Mouse (Mus musculus) midbrain, embryonic 10.5 days (tissue): ENCODE measurements around the gene Tmed4. TPM values are rescaled to one million over a fixed set of nuclear protein-coding genes. Genes with fewer than 3 reads are reported as not detected.
"Not testable (repeated sequence)": the region's sequence is repeated elsewhere in the genome, so short reads cannot be mapped to it uniquely, and the experiment has no call there.

ENCODE experiments used
- DNase-seq: peaks from one replicate; pipeline ENCODE4 v3.0.0-alpha.2; 2017; ENCODE audit warnings: low spot score
- H3K27ac ChIP-seq: fragments of 300-500 bp; sonication (generic); replicated peaks from 2 replicates; pipeline ENCODE4 v1.5.1; 2016; ENCODE audit warnings: mild to moderate bottlenecking
- H3K27me3 ChIP-seq: fragments of 300-500 bp; sonication (generic); 2 replicates; pipeline ENCODE4 v1.6.1; 2016; ENCODE audit warnings: low read depth, mild to moderate bottlenecking; ENCODE audit not compliant: poor library complexity, severe bottlenecking
- H3K36me3 ChIP-seq: fragments of 300-500 bp; sonication (generic); 2 replicates; pipeline ENCODE4 v1.6.1; 2016; ENCODE audit warnings: mild to moderate bottlenecking, moderate library complexity
- H3K4me1 ChIP-seq: fragments of 300-500 bp; sonication (generic); 2 replicates; pipeline ENCODE4 v1.6.1; 2016
- H3K4me3 ChIP-seq: fragments of 300-500 bp; sonication (generic); 2 replicates; pipeline ENCODE4 v1.5.1; 2016; ENCODE audit warnings: mild to moderate bottlenecking, moderate library complexity
- H3K9me3 ChIP-seq: fragments of 300-500 bp; sonication (generic); replicated peaks from 2 replicates; pipeline ENCODE4 v1.6.1; 2016; ENCODE audit warnings: mild to moderate bottlenecking
- WGBS: fragments of 180-500 bp; shearing (Covaris S2); methylation state at CpG from one replicate; pipeline ENCODE4 v1.1.7; 2016; 5-methylcytosine and 5-hydroxymethylcytosine counted together
- polyA plus RNA-seq: library from polyadenylated mRNA; unstranded; fragments of >200 nt; fragmentation: Nextera tagmentation; extraction: Ambion mirVana; gene quantifications from 2 replicates; pipeline ENCODE4 v1.2.1, GENCODE M21; 2016

Tmed4 gene
- polyA plus RNA-seq, 1 experiment from 2014 or later: 131 TPM

- DNase-seq: peak; percentile 81
- H3K27ac ChIP-seq: no peak overlapping the region
- H3K36me3 ChIP-seq: peaks cover 94% of the 10 kb centered on the region
- no peak overlapping the region for H3K4me3 ChIP-seq
- no peaks in the 10 kb centered on the region for H3K27me3 ChIP-seq
- H3K9me3 ChIP-seq: no peaks in the 10 kb centered on the region
- 85% methylated on average over 10 of the region's 10 CpGs for WGBS
- H3K4me1 ChIP-seq: peaks cover 6% of the 10 kb centered on the region
These were observed 13.1 kb downstream of the Tmed4 start for GRCm38 (mm10) chr11:6261434-6262082.

DNA sequence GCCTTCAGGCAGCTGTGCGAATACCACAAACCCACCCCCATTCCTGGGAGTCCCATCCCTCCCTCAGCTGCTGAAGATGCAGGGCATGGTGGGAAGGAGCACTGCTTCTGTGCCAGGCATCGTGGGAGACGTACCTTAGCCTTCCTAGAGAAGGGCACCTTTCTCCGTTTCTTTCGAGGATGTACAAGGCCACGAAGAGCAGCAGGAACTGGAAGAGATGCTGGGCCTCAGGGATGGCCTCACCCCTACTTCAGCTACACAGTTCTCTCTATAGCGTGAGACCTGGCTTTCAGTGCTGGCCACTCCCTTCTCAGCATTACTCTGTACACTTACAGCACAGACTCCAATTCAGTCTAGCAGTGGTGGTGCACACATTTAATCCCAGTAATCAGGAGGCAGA, 15.3 kb downstream of the Tmed4 start:
- no peak overlapping the region for H3K4me3 ChIP-seq
- WGBS: 94% methylated on average over 7 of the region's 7 CpGs
- H3K9me3 ChIP-seq: no peaks in the 10 kb centered on the region
- H3K4me1 ChIP-seq: 0 out of 2 replicates have a peak, but pooled peaks cover 3% of the 10 kb centered on the region
- H3K27me3 ChIP-seq: no peaks in the 10 kb centered on the region
- DNase-seq: no peak
- peaks cover 72% of the 10 kb centered on the region for H3K36me3 ChIP-seq
- no peak overlapping the region for H3K27ac ChIP-seq

DNA sequence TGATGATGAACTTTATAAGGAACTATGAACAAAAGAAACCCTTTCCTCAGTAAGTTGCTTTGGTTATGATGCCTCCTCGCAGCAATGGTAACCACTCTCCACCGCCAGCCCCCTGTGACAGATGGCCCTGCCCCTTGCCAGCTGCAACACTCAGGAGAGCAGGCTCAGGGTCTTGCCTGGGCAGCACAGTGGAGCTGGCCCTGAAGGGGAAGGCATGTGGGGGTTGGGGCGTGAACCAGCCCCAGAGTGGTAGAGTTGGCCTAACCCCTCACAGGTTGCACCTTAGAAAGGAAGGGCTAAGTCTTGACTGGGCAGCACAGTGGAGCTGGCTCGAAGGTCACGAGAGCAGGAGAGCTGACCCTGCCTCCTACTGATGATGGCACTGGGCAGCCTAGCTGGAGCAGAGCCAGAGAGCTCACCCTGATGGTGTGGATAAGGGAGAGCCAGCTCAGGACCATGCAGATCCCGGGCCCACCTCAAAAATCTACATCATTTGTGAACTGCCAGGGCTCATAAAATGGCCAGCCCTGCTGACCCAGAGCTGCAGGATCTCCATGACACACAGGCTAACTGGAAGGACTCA, 18.1 kb downstream of the Tmed4 start:
- Histone ChIP-seq H3K4me1 (0 out of 2 replicates have a peak, but pooled peaks cover 3% of the 10 kb centered on the region), H3K36me3 (peaks cover 44% of the 10 kb centered on the region), H3K27ac (no peak overlapping the region), H3K27me3 (no peaks in the 10 kb centered on the region), H3K9me3 (no peaks in the 10 kb centered on the region), H3K4me3 (no peak overlapping the region)
- DNase-seq: no peak
- 71% methylated on average over 6 of the region's 6 CpGs for WGBS

DNA sequence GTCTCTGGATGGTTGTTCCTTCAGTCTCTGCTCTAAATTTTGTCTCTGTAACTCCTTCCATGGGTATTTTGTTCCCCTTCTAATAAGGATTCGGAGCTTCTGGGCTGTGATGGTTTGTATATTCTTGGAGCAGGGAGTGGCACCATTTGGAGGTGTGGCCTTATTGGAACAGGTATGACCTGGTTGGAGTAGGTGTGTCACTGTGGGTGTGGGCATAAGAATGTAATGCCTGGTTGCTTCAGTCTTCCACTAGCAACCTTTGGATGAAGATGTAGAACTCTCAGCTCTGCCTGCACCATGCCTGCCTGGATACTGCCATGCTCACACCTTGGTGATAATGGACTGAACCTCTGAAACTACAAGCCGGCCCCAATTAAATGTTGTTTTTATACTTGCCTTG, 20.1 kb downstream of the Tmed4 start:
- not testable (repeated sequence) for DNase-seq, H3K4me1 ChIP-seq, H3K9me3 ChIP-seq, H3K27me3 ChIP-seq, H3K4me3 ChIP-seq, H3K27ac ChIP-seq
- WGBS: 85% methylated on average over 2 of the region's 2 CpGs
- H3K36me3 ChIP-seq: peaks cover 24% of the 10 kb centered on the region

DNA sequence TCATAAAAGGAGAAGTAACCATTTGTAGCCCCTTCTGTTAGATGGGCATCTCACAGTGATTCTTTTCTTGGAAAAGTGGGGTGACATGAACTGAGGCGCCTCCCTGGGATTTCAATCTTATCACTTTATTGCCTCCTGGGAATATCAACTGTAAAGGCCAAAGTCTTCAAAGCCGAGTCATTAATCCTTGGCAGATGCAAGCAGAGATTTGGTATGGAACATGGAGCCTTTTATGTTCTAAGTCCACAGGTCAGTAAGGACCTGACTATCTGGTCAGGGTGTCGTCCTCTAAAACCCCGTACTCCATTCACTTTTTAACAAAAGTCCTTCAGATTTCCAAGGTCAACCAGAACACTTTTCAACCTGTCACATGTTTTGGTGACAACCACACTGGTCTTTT, 21.8 kb downstream of the Tmed4 start:
- 0 out of 2 replicates have a peak, but pooled peaks cover 3% of the 10 kb centered on the region for H3K4me1 ChIP-seq
- H3K9me3 ChIP-seq: no peaks in the 10 kb centered on the region
- no peaks in the 10 kb centered on the region for H3K27me3 ChIP-seq
- H3K27ac ChIP-seq: no peak overlapping the region
- DNase-seq: no peak
- H3K36me3 ChIP-seq: peaks cover 7% of the 10 kb centered on the region
- WGBS: 90% methylated on average over 4 of the region's 4 CpGs
- H3K4me3 ChIP-seq: no peak overlapping the region

GRCm38 (mm10) chr11:6252248-6252647, 22.4 kb downstream of the Tmed4 start:
- no peak for DNase-seq
- H3K27me3 ChIP-seq: no peaks in the 10 kb centered on the region
- no peak overlapping the region for H3K4me3 ChIP-seq
- 0 out of 2 replicates have a peak, but pooled peaks cover 3% of the 10 kb centered on the region for H3K4me1 ChIP-seq
- no peak overlapping the region for H3K27ac ChIP-seq
- H3K9me3 ChIP-seq: no peaks in the 10 kb centered on the region
- peaks cover under 1% of the 10 kb centered on the region for H3K36me3 ChIP-seq
- WGBS: 90% methylated on average over 5 of the region's 5 CpGs

GRCm38 (mm10) chr11:6244707-6245106, 30.0 kb downstream of the Tmed4 start:
- 46% methylated on average over 19 of the region's 19 CpGs for WGBS
- H3K27ac ChIP-seq: no peak overlapping the region
- no peak overlapping the region for H3K4me3 ChIP-seq

DNA sequence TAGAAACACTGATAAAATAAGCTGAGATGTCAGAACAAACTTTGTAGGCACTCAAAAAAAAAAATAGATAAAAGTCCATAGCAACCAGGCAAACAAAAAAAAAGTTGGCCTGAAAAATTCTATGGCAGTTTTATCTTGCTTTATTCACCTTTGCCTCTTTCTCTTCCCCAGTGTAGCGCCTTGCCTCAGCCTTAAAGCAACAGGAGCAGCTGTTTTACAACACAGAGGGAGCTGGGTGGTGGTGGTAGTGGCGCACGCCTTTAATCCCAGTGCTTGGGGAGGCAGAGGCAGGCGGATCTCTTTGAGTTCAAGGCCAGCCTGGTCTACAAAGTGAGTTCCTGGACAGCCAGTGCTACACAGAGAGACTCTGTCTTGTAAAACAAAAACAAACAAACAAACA, 41.6 kb downstream of the Tmed4 start:
- no peak overlapping the region for H3K4me3 ChIP-seq
- no peak overlapping the region for H3K27ac ChIP-seq
- H3K27me3 ChIP-seq: no peaks in the 10 kb centered on the region
- no peaks in the 10 kb centered on the region for H3K4me1 ChIP-seq
- no peak for DNase-seq
- H3K36me3 ChIP-seq: no peaks in the 10 kb centered on the region
- WGBS: 89% methylated on average over 4 of the region's 4 CpGs
- H3K9me3 ChIP-seq: peaks cover 31% of the 10 kb centered on the region

More at GRCm38 (mm10) chr11:6244707-6245106, 30.0 kb downstream of the Tmed4 start:
- H3K36me3 ChIP-seq: no peaks in the 10 kb centered on the region
- H3K4me1 ChIP-seq: no peaks in the 10 kb centered on the region
- no peak for DNase-seq
- H3K27me3 ChIP-seq: no peaks in the 10 kb centered on the region
- no peaks in the 10 kb centered on the region for H3K9me3 ChIP-seq

DNA sequence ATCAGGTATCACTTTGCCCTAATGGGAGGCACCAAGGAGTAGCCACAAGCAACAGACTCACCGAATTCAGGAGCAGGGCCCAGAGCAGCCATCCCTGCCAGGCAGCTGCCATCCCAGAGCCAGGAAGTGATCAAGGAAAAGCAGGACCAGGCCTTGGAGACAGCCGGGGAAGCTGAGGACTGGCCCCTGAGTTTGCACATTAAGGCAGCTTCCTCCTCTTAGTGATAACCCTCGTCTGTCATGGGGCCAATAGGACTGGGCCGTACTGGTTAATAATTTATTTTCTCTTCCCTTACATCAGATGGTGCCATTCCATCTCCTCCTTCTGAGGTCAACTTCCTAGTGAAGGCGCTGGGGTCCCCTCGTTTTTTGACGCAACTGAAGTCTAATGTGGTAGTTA, 44.7 kb downstream of the Tmed4 start, which contains the start of gene Npc1l1:
Npc1l1 (minus strand) TSS at position 132 of the 400 bp plus-strand sequence.
- Histone ChIP-seq H3K27me3 (no peaks in the 10 kb centered on the region), H3K27ac (no peak within 1 kb of the TSS), H3K4me3 (no peak within 1 kb of the TSS), H3K9me3 (peaks cover 9% of the 10 kb centered on the region; the same call in 1 of the 2 replicates), H3K4me1 (no peaks in the 10 kb centered on the region), H3K36me3 (no peaks in the 10 kb centered on the region)
- 88% methylated on average over 7 of the region's 7 CpGs for WGBS
- no peak for DNase-seq

DNA sequence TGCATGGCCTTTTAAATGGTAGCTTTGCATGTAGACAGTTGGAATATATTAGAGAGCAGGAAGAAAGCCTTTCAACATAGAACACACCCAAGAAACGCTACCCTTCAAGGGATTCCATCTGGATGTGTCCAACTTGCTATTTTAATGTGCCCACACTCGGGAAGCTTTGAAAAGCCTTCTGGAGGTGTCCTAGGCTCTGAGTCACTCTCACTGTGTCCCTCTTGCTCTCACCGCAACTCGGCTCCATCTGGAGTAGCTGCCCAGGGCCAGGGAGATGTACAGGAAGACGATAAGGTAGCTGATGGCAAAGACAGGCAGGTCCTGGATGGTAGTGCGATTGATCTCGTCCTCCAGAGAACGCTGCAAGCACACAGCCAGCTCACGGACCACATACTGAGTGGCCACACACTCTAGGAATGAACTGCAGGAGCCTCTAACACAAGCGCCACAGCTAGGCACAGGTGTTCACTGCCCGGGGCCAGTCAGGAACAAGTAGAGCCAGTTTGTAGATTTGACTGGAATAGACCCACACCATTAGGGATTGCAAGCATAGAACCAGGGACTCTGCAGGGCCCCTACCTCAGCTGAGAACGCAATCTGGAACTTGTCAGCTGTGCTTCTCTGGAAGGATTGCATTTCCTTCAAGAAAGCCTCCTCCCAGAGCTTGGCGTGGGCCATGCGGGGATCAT, 50.0 kb downstream of the Tmed4 start:
- no peak overlapping the region for H3K4me3 ChIP-seq
- DNase-seq: no peak
- H3K9me3 ChIP-seq: no peaks in the 10 kb centered on the region
- 84% methylated on average over 14 of the region's 14 CpGs for WGBS
- no peaks in the 10 kb centered on the region for H3K27me3 ChIP-seq
- no peaks in the 10 kb centered on the region for H3K4me1 ChIP-seq
- H3K36me3 ChIP-seq: no peaks in the 10 kb centered on the region
- H3K27ac ChIP-seq: no peak overlapping the region

- Histone ChIP-seq H3K27me3 (no peaks in the 10 kb centered on the region), H3K4me3 (no peak overlapping the region), H3K27ac (no peak overlapping the region), H3K36me3 (no peaks in the 10 kb centered on the region), H3K4me1 (no peaks in the 10 kb centered on the region), H3K9me3 (no peaks in the 10 kb centered on the region)
- WGBS: 91% methylated on average over 10 of the region's 10 CpGs
- no peak for DNase-seq
These were observed 52.5 kb downstream of the Tmed4 start for GRCm38 (mm10) chr11:6222187-6222586.
